Mouse (Mus musculus) gastrocnemius, postnatal 4 days (tissue): ENCODE measurements around the gene Wnt11. TPM values are rescaled to one million over a fixed set of nuclear protein-coding genes. Genes with fewer than 3 reads are reported as not detected.
A peak's percentile ranks its signal among the peaks of the same experiment; 100 is the strongest.

Experiments used
- DNase-seq, 2 experiments: peaks; one replicate each; pipeline ENCODE4 v3.0.0; 2021 to 2022; ENCODE audit warnings: low spot score in 2 of 2, mixed read lengths in 2 of 2
- total RNA-seq, 2 experiments: library from RNA; stranded (reverse); gene quantifications; 2 replicates each; pipeline ENCODE4 v1.2.3; 2021

The Wnt11 gene
- total RNA-seq, 2 experiments from 2014 or later: 16.4 to 19.9 TPM

DNA sequence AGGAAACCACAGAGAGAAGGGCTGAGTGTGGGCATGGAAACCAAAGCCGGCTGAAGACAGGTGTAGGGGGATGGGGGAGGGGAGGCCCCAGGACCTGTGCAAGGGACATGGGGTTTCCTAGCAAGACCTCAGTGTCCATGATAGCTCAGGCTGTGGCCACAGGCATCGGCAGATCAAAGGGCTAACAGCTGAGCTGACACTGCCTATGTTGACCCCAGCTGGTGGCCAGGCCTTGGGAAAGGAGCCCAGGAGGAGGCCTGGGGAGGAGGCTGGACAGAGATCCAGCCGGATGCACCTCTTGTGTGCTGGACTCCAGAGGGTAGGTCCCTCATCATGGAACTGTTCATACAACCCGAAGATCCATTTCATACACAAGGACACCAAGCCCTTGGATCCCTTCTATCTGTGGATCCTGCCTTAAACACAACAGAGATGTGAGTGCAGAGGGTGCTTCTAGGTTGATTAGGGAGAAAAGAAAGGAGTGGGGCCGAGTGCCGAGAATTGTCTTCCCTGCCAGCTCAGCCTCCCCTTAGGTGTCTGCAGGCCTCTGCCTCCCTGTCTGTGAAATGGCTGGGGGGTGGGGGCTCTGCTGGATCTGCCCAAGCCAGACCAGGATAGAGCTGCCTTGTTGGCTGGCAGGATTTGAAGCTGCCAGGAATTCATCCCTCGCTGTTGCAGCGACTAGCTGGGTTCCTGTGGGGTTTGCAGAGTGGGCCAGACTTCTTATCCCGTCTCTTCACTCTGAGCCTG, 29.2 kb downstream of the Wnt11 start:
- DNase-seq: no peak

DNA sequence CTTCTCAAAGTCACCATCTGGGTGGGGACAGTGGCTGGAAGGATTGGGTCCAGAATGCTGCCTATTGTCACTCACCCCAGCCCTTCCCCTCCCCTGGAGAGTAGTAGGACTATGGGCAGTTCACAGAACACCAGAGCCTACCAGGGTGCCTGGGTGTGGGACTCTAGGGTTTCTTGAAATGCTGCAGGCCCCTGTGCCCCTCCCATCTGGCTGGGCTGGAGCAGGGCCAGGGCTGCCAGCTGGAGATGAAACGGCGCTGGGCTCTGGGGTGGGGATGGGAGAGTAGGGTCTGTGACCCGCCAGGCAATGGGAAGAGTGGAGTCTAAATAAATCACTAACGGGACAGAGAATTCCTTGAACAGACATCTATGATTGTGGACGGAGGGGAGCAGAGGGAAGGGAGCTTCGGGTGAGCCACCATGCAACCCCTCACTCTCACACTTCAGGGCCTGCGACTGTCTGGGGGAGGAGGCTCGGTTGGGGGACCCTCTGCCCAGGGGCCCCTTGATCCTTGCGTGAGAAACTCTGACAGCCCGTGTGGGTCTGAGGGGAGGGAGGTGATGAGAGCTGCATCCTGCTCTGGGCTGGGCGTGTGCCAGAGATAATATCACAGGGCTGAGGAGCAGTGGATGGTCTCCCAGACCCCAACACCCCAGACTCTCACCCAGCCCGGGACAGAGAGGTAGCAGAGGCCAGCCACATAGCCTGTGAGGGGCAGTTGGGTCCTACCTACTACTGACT, 32.3 kb downstream of the Wnt11 start:
- no peak for DNase-seq

DNA sequence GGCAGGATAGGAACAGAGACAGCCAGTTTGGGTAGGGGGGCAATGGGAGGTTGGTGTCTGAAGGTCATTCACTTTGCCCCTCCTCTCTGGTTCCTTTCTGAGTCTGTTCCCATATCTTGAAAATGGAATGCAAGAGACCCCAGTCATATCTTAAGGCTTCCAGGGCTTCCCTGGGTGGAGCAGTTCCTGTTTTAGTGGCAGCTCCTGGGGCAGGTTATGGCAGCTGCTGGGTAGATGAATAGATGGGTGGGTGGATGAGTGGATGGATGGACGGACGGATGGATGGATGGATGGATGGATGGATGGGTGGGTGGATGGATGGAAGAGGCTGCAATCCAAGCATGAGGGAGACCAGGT, 32.9 kb downstream of the Wnt11 start:
- DNase-seq: no peak

DNA sequence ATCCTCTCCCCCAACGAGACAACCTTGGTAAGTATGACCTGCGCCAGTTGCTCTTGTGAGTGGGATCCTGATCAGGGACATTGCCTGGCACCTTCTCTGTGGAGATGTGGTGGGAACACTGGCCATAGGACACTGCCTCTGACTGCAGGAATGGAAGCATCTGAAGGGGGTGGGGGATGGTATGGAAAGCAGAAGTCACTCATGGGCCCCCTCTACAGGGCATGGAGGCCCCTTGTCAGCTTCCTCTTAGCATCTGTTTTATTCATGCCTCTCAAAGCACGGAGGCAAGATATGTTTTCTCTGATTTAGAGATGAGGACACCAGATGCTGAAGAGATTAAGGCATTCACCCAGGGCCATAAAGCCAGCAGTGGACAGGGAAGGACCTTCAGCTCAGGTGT, 34.2 kb downstream of the Wnt11 start:
- no peak for DNase-seq

DNA sequence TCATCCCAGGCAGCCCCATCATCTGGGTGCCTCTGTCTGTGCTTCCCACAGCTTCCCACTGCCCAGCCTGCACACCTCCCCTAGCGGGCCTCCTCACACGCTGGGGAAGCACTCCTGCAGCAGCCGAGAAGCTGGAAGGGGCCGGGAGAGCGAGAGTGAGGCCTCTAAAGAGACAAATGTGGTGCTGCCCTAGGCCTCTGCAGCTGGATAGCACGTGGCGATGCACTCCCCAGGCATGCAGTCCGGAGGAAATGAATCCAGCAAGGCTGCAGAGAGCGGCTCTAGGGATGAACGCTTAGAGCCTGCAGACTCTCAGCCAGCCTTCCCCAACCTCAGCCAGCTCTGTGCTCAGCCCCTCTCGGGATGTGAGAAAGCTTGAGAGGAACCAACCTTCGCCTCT, 35.9 kb downstream of the Wnt11 start:
- peak in 1 of 2 experiments; percentile 50 for DNase-seq

DNA sequence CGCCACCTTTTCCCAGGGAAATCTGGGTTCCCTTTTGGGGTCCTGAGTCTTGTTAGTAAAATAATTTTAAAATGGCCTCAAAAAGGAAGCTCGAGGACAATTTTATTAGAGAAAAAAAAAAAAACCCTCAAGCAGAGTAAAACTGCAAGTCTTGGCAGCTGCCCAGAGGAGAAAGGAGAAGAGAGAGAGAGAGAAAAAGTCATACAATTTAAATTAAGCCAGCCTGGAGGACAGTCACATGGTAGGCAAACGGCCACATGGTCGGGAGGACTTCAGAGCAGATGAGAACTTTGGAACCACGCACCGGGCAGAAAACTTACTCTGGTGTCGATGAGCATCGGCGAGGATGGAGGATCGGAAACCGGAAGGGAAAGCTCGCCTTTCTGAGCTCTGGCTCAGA, 37.0 kb downstream of the Wnt11 start:
- DNase-seq: peak in 1 of 2 experiments; percentile 39

DNA sequence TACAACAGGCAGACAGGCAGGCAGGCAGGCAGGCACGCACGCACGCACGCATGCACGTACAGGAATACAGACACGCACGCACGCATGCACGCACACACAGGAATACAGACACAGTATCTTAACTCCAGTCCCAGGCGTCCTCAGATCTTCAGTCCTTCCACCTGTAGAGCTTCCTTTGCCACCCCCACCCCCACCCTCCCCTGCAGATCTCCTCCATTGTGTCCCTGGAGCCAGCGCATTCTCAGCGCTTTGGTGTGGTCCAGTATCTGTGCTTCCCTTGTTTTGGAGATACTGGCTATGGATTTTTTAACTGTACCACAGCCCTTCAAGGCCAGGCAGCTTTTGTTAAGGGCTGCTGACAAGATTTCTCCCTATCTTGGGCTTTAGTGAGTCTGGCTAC, 38.4 kb downstream of the Wnt11 start:
- no peak for DNase-seq

DNA sequence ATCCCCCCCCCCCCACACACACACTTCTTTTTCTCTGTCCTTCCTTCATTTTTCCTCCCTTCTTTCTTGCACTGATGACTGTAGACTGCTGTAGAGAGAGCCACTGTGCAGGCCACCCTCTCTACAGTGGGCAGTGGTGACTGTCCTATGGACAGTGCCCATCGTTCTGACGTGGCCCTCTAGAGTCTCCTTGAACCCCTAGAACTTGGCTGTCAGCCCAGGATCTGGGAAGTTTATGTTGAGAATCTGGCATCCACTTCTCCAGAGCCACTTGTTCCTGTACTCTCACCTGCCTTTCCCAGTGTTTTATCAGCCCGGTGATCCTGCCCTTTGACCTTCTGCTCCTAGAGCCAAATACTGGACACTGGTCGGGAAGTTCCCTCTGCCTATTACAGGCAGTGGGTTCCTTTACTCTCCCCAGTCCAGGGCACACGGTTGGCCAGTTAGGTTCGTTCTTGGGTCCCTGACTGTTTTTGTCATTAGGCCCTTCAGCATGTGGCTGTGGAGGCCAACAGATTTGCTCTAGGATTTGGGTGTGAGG, 39.6 kb downstream of the Wnt11 start:
- DNase-seq: no peak

DNA sequence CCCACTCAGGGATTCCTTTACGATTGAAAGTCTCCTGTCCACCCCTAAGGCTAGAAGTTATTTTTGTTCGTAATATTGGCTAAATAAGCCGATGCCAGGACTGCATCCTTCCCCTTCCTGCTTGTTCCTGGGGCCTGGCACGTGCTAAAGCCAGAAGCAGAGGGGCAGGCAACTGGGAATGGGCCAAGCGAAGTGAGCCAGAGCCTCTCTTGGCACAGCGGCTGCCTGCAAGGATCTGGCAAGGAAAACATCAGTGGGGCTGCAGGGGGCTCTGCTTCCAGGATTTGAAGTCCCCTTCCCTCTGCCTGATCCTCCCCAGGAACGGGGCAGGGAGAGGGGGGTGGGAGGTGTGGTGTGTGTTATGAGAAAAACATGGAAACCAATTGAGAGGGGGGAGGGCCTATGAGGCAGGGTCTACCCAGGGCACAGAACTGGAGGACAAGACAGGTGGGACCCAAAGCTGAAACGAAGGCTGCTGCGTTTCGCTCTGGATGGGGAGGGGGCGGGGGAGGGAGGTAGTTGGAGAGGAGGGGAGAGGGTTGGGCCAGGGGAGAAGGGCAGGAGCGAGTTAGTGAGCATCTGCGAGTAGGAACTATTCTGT, 40.6 kb downstream of the Wnt11 start:
- DNase-seq: no peak

DNA sequence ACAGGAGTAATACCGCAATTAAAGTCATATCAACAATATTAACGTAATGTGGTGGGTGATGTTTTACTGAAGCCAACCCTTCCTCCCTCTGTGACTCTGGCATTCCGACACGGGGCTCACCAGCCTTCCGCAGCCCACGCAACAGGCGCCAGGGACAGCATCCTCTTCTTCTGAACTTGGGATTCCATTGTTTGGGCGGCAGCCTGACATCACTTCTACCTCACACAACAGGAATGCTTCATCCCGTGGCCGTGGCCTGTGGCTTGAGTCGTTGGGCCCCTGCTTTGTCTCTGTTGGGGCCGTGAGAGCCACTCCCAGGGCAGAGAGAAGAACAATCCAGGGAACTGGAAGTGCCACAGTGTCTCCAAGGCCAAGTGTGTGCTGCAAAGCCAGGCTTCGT, 41.2 kb downstream of the Wnt11 start:
- DNase-seq: no peak

DNA sequence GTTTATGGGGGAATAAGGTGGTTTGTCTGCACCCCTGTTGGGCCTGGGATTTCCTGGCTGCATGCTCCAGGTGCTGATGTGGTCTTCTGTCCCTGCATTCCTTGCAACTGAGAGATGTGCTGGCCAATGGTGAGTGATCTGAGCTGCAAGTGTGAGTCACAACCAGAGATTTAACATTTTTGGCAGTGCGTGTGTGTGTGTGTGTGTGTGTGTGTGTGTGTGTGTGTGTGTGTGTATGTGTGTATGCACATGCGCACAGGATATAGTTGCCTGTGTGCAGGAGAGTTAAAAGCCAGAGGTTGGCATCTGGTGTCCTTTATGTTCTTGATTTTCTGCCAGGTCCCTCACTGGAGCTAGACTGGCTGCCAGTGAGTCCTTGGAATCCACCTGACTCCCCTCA, 44.3 kb downstream of the Wnt11 start:
- no peak for DNase-seq

DNA sequence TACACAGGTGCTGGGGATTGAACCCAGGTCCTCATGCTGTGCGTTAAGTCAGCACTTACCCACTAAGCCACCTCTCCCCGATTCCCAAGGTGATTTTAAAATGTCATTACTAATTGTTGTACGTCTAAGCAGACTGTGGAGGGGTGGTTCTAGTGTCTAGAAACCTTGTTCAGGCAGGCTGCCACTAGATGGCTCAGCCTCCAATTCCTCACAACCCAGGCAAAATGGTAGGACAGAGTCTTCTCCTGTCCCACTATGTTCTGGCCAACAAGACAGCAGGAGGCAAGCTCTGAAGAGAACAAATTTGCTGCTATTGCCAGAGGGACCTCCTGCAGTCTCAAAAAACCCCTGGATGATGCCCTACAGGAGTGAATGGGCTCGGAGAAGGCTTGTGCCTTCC, 47.0 kb downstream of the Wnt11 start:
- DNase-seq: no peak

DNA sequence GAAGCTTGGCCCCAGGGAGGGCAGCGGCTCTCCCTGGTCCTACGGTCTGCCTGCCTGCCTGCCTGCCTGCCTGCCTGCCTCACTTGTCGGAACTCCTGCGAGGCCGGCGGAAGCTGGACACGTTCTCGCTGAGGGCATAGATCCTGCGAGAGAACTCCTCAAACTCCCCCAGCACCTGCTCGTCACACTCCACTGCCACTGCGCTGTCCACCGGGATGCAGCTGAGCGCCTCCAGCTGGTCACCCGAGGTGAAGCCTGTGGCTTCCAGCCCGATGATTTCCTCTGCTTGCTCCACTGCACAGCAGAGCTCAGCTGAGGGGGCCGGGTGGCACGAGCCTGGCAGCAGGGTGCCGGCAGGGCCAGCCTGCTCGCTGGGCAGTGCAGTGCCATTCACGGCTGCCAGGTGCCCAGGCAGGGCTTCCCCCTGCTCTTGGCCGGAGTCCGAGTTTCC, 52.9 kb downstream of the Wnt11 start:
- no peak for DNase-seq

DNA sequence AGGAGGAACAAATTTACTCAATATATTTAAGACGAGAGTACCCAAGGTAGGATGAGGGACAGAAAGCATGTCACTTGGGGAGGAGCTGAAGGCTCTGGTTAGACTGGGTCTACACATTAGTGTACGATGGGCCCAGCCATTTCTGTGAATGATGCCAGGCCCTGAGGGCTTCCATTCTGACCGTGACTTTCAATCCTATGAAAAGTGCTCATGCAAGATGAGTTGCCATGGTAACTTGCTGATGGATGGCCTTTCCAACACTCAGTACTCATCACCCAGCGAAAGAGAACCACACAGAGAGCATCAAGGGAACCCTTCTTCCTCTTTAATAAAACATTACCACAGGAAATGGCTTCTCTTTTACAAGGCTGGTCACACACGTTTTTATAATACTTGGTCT, 53.9 kb downstream of the Wnt11 start:
- no peak for DNase-seq

DNA sequence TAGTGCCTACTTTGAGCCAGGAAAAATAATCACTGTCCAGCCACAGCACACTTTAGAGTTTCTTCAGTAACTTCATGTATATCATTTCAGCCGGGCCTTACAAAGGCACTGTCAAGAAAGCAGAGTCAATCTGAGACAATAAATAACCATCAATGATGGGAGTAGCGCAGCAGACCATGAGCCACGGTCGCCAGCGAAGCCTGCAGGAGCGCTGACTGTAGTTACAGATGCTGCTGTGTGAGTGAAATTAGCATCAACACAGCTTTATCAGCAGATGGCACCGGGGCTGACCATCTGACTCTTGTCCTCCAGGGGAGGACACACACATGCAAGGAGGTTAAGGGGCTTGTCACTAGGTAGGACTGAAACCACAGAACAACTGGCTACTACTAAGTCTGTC, 54.3 kb downstream of the Wnt11 start:
- no peak for DNase-seq

DNA sequence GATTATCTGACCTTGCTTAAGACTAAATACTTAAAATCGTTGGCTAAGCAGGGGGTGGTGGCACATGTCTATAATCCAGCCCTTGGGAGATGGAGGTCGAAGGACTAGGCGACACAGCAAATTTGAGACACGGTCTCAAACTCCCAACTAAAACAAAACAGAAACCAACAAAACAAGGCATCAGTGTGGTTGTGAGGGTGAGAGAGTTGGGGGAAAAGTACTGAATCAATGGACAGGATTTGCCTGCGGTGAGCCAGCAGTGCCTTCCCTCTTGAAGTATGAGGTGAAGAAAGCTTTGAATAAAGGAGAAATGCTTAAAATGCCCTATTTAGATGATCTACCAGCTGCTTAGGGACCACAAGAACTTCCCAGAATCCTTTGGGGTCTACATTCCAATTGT, 58.2 kb downstream of the Wnt11 start:
- no peak for DNase-seq

DNA sequence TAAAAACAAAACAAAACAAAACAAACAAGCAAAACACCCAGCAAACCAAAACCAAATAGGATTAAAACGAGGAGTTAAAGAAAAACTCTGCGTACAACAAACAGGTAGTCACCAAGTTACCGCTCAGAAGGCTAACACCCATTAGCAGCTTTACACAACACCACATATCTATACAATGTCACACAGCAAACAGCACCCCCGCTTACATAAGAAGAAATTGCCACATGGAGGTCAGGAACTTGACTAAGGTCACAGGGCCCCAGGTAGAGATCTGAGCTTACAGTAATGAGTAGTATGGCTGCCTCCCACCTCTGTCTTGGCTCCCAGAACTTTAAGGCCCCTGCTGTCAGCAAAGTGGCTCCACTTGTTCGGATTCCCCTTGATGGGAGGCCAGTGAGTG, 59.4 kb downstream of the Wnt11 start:
- DNase-seq: no peak

DNA sequence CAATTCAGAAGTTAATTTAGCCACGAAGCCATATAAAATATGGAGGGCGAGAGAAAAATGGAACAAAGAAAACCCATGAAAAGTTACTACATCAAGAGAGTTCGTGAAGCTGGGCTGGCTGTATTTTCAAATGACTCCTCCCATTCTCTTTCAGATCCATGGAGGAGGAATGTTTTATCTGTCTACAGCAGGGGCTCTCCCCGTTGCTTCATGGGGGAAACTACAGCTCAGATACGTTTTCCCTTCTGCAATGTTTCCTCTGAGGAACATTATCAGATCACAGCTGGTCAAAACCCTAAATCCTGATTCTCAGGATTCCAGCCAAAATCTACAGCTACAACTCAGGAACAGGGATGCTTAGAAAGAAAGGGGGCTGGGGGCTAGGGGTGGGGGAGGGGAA, 59.9 kb downstream of the Wnt11 start:
- DNase-seq: no peak

DNA sequence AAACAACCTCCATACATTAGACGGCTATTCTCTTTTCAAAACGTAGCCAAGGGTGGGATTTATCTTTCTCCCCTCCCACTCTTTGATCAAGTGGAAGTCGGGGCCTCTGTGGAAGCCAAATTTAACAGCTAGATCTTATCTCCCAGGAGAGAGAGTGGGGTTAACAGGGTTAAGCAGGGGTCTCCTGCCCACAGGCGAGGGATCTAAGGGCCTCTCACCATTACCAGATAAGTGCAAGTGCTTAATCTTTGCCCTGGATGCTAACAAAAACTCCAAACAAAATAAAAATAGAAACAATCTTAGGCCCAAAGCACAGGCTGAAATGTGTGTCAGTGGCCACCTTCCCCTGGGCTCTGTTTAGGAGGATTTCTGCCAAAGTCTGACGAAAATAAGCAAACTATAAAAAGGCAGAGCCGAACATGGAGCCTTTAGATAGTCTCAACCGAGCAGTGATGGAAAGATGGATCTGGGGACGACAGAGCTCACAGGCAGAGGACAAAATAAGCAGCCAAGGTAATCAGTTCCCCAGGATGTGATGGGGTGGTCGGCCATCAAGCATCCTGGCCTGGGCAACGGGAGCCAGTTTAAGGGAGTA, 60.7 kb downstream of the Wnt11 start:
- DNase-seq: no peak

DNA sequence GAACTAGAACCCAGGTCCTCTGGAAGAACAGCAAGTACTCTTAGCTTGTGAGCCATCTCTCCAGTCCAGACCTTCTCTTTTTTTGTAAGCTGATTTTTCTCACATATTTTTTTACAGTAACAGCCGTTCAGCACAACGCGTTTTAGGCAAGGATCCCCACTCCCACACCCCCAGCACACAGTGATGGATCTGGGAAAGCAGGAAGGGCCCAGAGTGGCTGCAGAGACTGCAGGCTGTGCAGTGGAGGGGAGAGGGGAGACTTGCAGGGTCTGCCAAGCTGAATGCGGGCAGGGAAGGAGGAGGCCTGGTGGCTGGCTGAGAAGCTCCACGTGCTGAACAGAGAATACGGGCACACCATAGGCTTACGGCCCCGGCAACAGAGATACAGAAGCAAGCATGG, 62.4 kb downstream of the Wnt11 start:
- no peak for DNase-seq

DNA sequence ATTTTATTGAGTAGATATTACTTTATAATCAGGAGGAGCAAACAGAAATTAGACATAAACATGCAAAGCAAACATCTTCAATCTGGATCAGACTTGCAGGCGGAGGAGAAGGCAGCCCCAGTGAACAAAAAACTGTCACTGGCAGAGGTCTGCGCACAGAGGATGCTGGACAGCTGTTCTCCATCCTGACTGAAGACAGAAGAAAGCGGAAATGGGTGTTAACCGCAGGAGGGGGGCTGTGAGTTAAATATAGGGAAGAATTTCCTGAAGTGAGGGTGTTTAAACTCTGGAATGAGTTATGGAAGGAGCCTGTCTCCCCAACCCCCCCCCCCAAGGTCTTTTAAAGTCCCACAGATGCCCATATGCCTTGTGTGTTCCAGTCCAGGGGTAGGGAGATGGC, 64.9 kb downstream of the Wnt11 start:
- no peak for DNase-seq

DNA sequence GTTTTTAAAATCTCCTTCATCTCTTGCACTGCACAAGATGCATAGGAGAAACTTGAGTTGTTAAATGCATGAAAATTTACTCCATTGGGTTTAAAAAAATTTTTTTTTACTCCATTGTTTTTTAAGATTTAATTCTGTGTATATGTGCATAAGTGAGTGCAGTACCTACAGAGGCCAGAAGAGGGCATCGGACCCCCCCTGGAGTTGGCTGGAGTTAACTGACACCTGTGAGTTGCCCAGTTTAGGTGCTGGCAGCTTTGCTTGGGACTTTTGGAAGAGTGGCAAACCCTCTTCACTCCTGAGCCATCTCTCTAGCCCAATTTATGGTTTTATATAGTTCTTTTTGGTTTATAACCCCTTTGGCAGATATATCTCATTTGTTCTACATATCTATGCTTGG, 66.2 kb downstream of the Wnt11 start:
- no peak for DNase-seq
